Mouse (Mus musculus) v-Abl transformed pro-B cells (cell line): ENCODE data around the gene Cbl.

ENCODE experiments used
- in situ Hi-C, 2 experiments: fragments of 400-800 bp; cut with MboI; formaldehyde crosslinking; loops; one replicate each; pipeline ENCODE4 v1.15.1; 2025; ENCODE audit not compliant: unreplicated experiment in 2 of 2

The Cbl gene

GRCm38 (mm10) chr9:44243621-44244020, 9.8 kb upstream of the Cbl start:
- in situ Hi-C loops: loop anchor here in 1 of 2 experiments (10.0 kb wide), 1 partner anchor 101 kb away; the partner anchor contains the start of gene Hmbs

GRCm38 (mm10) chr9:44241418-44241817, 7.6 kb upstream of the Cbl start:
- in situ Hi-C loops: loop anchor here in 1 of 2 experiments (10.0 kb wide), 1 partner anchor 103 kb away; the partner anchor contains the start of gene Hmbs

GRCm38 (mm10) chr9:44240911-44241310, 7.1 kb upstream of the Cbl start:
- in situ Hi-C loops: loop anchor here in 1 of 2 experiments (10.0 kb wide), 1 partner anchor 104 kb away; the partner anchor contains the start of gene Hmbs

- in situ Hi-C loops: loop anchor here in 1 of 2 experiments (10.0 kb wide), 1 partner anchor 104 kb away; the partner anchor contains the start of gene Hmbs
Measured at GRCm38 (mm10) chr9:44240399-44240798, 6.5 kb upstream of the Cbl start, which contains the start of gene Ccdc153. Gene Ccdc153, plus strand, starts transcription at chr9:44240676.

GRCm38 (mm10) chr9:44239447-44239846, 5.6 kb upstream of the Cbl start:
- in situ Hi-C loops: loop anchor here (10.0 kb wide), 2 partner anchors 55 to 115 kb away; no protein-coding TSS in a partner anchor

GRCm38 (mm10) chr9:44238501-44239190, 4.8 kb upstream of the Cbl start:
- in situ Hi-C loops: loop anchor here (10.0 kb wide), 2 partner anchors 54 to 114 kb away; no protein-coding TSS in a partner anchor

- in situ Hi-C loops: loop anchor here (10.0 kb wide), 2 partner anchors 52 to 112 kb away; no protein-coding TSS in a partner anchor
Measured at GRCm38 (mm10) chr9:44237128-44237527, 3.3 kb upstream of the Cbl start.

GRCm38 (mm10) chr9:44236601-44237000, 2.8 kb upstream of the Cbl start:
- in situ Hi-C loops: loop anchor here (10.0 kb wide), 2 partner anchors 52 to 112 kb away; no protein-coding TSS in a partner anchor

GRCm38 (mm10) chr9:44234479-44235427, 904 bp upstream of the Cbl start:
- in situ Hi-C loops: loop anchor here (10.0 kb wide), 2 partner anchors 50 to 110 kb away; no protein-coding TSS in a partner anchor

- in situ Hi-C loops: loop anchor here (10.0 kb wide), 2 partner anchors 48 to 108 kb away; no protein-coding TSS in a partner anchor
Measured at GRCm38 (mm10) chr9:44233021-44233801, 638 bp downstream of the Cbl start.

GRCm38 (mm10) chr9:44231609-44232008, 2.2 kb downstream of the Cbl start:
- in situ Hi-C loops: loop anchor here (10.0 kb wide), 2 partner anchors 47 to 107 kb away; no protein-coding TSS in a partner anchor

GRCm38 (mm10) chr9:44225993-44226392, 7.9 kb downstream of the Cbl start:
- in situ Hi-C loops: no loop called here

GRCm38 (mm10) chr9:44213538-44213937, 20.3 kb downstream of the Cbl start:
- in situ Hi-C loops: no loop called here

GRCm38 (mm10) chr9:44212406-44212805, 21.4 kb downstream of the Cbl start:
- in situ Hi-C loops: no loop called here

GRCm38 (mm10) chr9:44209416-44209815, 24.4 kb downstream of the Cbl start:
- in situ Hi-C loops: no loop called here

GRCm38 (mm10) chr9:44207840-44208239, 26.0 kb downstream of the Cbl start:
- in situ Hi-C loops: no loop called here

GRCm38 (mm10) chr9:44200458-44200857, 33.4 kb downstream of the Cbl start:
- in situ Hi-C loops: no loop called here

GRCm38 (mm10) chr9:44199580-44199979, 34.3 kb downstream of the Cbl start:
- in situ Hi-C loops: no loop called here

- in situ Hi-C loops: no loop called here
Measured at GRCm38 (mm10) chr9:44199166-44199565, 34.7 kb downstream of the Cbl start.

- in situ Hi-C loops: no loop called here
Measured at GRCm38 (mm10) chr9:44196354-44196753, 37.5 kb downstream of the Cbl start.
